Mouse (Mus musculus) liver, embryonic 13.5 days (tissue): ENCODE measurements around the gene Obox5. TPM values are rescaled to one million over a fixed set of nuclear protein-coding genes. Genes with fewer than 3 reads are reported as not detected.
"Not testable (repeated sequence)": the region's sequence is repeated elsewhere in the genome, so short reads cannot be mapped to it uniquely, and the experiment has no call there.

Experiments used
- ATAC-seq: fragments of 200-750 bp; cut with Nextera tagmentation; 2 replicates; pipeline ENCODE4 v1.8.0; 2017; ENCODE audit warnings: low read depth, mild to moderate bottlenecking, moderate number of reproducible peaks, moderate library complexity
- DNase-seq: peaks from one replicate; pipeline ENCODE4 v3.0.0; 2022
- H3K27ac ChIP-seq: fragments of 300-500 bp; sonication (generic); 2 replicates; pipeline ENCODE4 v1.5.1; 2015; ENCODE audit warnings: moderate library complexity, mild to moderate bottlenecking, inconsistent platforms
- H3K27me3 ChIP-seq: fragments of 300-500 bp; sonication (generic); 2 replicates; pipeline ENCODE4 v1.6.1; 2015; ENCODE audit warnings: mild to moderate bottlenecking, inconsistent platforms
- H3K36me3 ChIP-seq: fragments of 300-500 bp; sonication (generic); 2 replicates; pipeline ENCODE4 v1.6.1; 2015; ENCODE audit warnings: mild to moderate bottlenecking, inconsistent platforms
- H3K4me1 ChIP-seq: fragments of 300-500 bp; sonication (generic); replicated peaks from 2 replicates; pipeline ENCODE4 v1.6.1; 2015; ENCODE audit warnings: inconsistent platforms
- H3K4me2 ChIP-seq: fragments of 300-500 bp; sonication (generic); 2 replicates; pipeline ENCODE4 v1.6.1; 2015; ENCODE audit warnings: inconsistent platforms, mild to moderate bottlenecking, moderate library complexity
- H3K4me3 ChIP-seq: fragments of 300-500 bp; sonication (generic); replicated peaks from 2 replicates; pipeline ENCODE4 v1.5.1; 2015; ENCODE audit warnings: mild to moderate bottlenecking, inconsistent platforms
- H3K9ac ChIP-seq: fragments of 300-500 bp; sonication (generic); 2 replicates; pipeline ENCODE4 v1.6.1; 2015; ENCODE audit warnings: mild to moderate bottlenecking, inconsistent platforms
- H3K9me3 ChIP-seq: fragments of 300-500 bp; sonication (generic); replicated peaks from 2 replicates; pipeline ENCODE4 v1.6.1; 2016; ENCODE audit warnings: inconsistent platforms
- WGBS: fragments of 180-500 bp; shearing (Covaris S2); methylation state at CpG from one replicate; pipeline ENCODE4 v1.1.7; 2015; ENCODE audit not compliant: insufficient replicate concordance; 5-methylcytosine and 5-hydroxymethylcytosine counted together
- polyA plus RNA-seq: library from polyadenylated mRNA; unstranded; fragments of >200 nt; fragmentation: Nextera tagmentation; extraction: Ambion mirVana; gene quantifications from 2 replicates; pipeline ENCODE4 v1.2.1, GENCODE M21; 2015

The Obox5 gene
- polyA plus RNA-seq = not detected in 2 replicates

DNA sequence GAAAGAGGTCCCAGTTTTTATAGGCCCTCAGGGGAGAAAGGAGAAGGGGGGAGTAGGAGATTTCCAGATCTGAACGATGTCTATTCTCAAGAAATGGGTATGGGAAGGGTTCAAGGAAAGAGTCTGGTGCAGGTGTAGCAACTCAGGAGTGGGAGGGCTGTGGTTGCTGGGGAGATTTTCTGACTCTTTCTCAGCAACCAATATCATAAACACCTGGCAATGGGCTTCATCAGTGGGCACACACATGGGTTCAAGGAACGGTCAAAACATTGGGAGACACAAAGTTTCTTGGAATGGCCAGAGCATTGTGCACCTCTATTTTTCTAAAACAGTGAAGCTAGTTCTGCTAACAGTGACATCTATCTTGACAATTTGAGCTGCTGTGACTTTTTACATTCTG lies at the start of gene Obox5:
Gene Obox5 (plus strand): TSS at position 301 of the 400 bp plus-strand sequence.
- DNase-seq, H3K9ac ChIP-seq, H3K9me3 ChIP-seq, H3K27me3 ChIP-seq, H3K4me1 ChIP-seq, H3K4me3 ChIP-seq, H3K27ac ChIP-seq, ATAC-seq, H3K4me2 ChIP-seq, H3K36me3 ChIP-seq: not testable (repeated sequence)
- WGBS = 62% methylated on average over 2 of the region's 2 CpGs

- not testable (repeated sequence) for H3K4me2 ChIP-seq, ATAC-seq, H3K36me3 ChIP-seq, DNase-seq, H3K4me3 ChIP-seq, H3K9ac ChIP-seq, H3K9me3 ChIP-seq, H3K27ac ChIP-seq, H3K4me1 ChIP-seq, H3K27me3 ChIP-seq
- WGBS = 41% methylated on average over 5 of the region's 5 CpGs
Observed at GRCm38 (mm10) chr7:15749296-15749695, 635 bp upstream of the Obox5 start.

Other genes starting within 250 kb of the Obox5 start
- gene Obox3, start 110.2 kb upstream of the Obox5 start, polyA plus RNA-seq = not detected in 2 replicates
- not detected in 2 replicates for gene Obox6, start 89.5 kb downstream of the Obox5 start, polyA plus RNA-seq
- gene Crx, start 129.8 kb downstream of the Obox5 start, polyA plus RNA-seq = not detected in 2 replicates
- gene Crxos, start 132.5 kb downstream of the Obox5 start, polyA plus RNA-seq = not detected in 2 replicates
- gene Selenow, start 172.3 kb downstream of the Obox5 start, polyA plus RNA-seq = 368 and 374 TPM in 2 replicates
- 122 and 132 TPM in 2 replicates for gene Nop53, start 195.9 kb downstream of the Obox5 start, polyA plus RNA-seq
- gene Ehd2, start 217.4 kb downstream of the Obox5 start, polyA plus RNA-seq = 3.9 and 4.6 TPM in 2 replicates